Mouse (Mus musculus) naive thymus-derived CD4-positive, alpha-beta T cell, adult 2 months (primary cell): ENCODE results near the gene Gm28051.

ENCODE experiments used
- DNase-seq: peaks from one replicate; pipeline ENCODE4 v3.0.0-alpha.2; 2011; ENCODE audit warnings: low read depth

Gene Gm28051

GRCm38 (mm10) chr12:102705906-102706640, 51.5 kb downstream of the Gm28051 start:
- DNase-seq = no peak

- DNase-seq = peak; percentile 95
Measured at GRCm38 (mm10) chr12:102705216-102705871, 52.2 kb downstream of the Gm28051 start.

- DNase-seq = no peak
Measured at GRCm38 (mm10) chr12:102704457-102705198, 52.9 kb downstream of the Gm28051 start, which contains the start of gene Itpk1. Gene Itpk1 (minus strand): TSS chr12:102704930.

- DNase-seq = peak; percentile 59
Measured at GRCm38 (mm10) chr12:102703921-102704408, 53.6 kb downstream of the Gm28051 start.

GRCm38 (mm10) chr12:102703441-102703840, 54.1 kb downstream of the Gm28051 start:
- DNase-seq = no peak

- no peak for DNase-seq
Measured at GRCm38 (mm10) chr12:102703111-102703412, 54.5 kb downstream of the Gm28051 start.

GRCm38 (mm10) chr12:102702356-102703110, 55.0 kb downstream of the Gm28051 start:
- peak; percentile 93 for DNase-seq

GRCm38 (mm10) chr12:102701691-102702207, 55.8 kb downstream of the Gm28051 start:
- DNase-seq = no peak

- no peak for DNase-seq
Measured at GRCm38 (mm10) chr12:102700453-102700852, 57.1 kb downstream of the Gm28051 start.

- peak; percentile 57 for DNase-seq
Measured at GRCm38 (mm10) chr12:102699156-102699555, 58.4 kb downstream of the Gm28051 start.

- DNase-seq = peak; percentile 31
Measured at GRCm38 (mm10) chr12:102698089-102698684, 59.4 kb downstream of the Gm28051 start.

- no peak for DNase-seq
Measured at GRCm38 (mm10) chr12:102697381-102697780, 60.2 kb downstream of the Gm28051 start.

- DNase-seq = no peak
Measured at GRCm38 (mm10) chr12:102696635-102697354, 60.8 kb downstream of the Gm28051 start.

- DNase-seq = peak; percentile 44
Measured at GRCm38 (mm10) chr12:102695369-102696239, 62.0 kb downstream of the Gm28051 start.

GRCm38 (mm10) chr12:102691761-102692160, 65.8 kb downstream of the Gm28051 start:
- DNase-seq = no peak

GRCm38 (mm10) chr12:102691180-102691579, 66.4 kb downstream of the Gm28051 start:
- DNase-seq = no peak

GRCm38 (mm10) chr12:102689773-102690563, 67.6 kb downstream of the Gm28051 start:
- DNase-seq = peak; percentile 64

GRCm38 (mm10) chr12:102686321-102686720, 71.2 kb downstream of the Gm28051 start:
- DNase-seq = no peak

- no peak for DNase-seq
Measured at GRCm38 (mm10) chr12:102685523-102685931, 72.0 kb downstream of the Gm28051 start.
